Mouse (Mus musculus) forelimb bud, embryonic 11.5 days (tissue): ENCODE results near the gene Gnb3.
"Not testable (repeated sequence)": the region's sequence is repeated elsewhere in the genome, so short reads cannot be mapped to it uniquely, and the experiment has no call there.

Experiments used
- DNase-seq: peaks from one replicate; pipeline ENCODE4 v3.0.0-alpha.2; 2012; ENCODE audit warnings: low read depth, low spot score

Gnb3 gene

DNA sequence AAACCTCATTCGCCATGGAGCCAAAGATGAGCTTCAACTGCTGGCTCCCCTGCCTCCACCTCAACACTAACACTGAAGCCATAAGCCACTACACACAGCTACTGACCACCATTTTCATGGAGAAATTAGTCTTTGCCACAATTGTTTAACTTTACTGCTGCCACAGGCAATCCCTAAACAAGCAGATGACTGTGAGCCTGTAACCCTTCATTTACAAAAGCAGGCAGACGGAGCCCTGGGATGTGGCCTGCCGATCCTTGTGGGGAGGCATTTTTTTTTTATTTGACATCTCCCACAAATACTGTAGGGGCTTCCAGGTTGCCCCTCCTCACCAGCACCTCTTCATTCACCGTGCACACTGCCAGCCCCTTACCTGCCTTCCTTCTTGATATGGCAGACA is 23.5 kb downstream of the Gnb3 start:
- DNase-seq, result no peak

DNA sequence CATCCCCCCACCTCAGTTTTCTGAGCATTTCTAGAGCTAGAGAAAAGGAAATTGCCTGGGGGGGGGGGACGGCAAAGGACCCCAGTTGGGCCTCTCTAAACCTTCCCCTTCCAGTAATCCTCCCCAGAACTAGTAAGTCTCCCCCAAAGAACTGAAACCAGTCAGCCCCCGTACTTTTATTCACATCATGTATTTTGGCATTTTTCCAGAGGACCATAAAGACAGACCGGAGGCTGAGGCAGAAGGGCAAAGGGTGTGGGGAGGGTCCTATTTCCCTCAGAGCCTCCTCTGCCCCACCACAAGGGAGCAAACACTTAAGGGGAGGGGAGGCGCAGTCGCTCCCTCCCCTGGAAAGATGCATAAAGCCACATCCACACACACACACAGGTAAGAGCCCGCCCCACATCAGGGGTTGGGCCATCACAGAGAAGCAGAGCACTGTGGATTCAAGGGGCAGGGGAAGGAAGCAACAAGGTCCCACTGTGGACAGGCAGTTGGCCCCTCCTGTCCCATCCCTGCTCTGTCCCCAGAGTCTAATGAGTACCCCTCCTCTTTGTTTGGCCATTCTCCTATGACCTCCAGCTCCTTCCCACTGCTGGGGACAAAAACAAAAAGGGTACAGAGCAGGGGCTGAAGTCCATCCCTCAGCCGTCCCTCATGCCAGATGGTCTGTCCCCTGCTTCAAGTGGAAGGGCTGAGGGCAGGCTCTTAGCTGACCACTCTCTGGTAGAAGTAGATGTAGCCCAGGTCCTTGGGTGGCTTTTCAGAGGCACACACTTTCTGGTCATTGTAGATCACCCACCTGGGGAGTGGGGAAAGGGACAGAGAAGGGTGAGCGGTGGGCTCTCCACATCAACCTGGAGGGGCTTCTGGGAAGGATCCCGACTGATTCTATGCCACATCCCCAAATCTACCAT is 25.0 kb downstream of the Gnb3 start:
- no peak for DNase-seq

DNA sequence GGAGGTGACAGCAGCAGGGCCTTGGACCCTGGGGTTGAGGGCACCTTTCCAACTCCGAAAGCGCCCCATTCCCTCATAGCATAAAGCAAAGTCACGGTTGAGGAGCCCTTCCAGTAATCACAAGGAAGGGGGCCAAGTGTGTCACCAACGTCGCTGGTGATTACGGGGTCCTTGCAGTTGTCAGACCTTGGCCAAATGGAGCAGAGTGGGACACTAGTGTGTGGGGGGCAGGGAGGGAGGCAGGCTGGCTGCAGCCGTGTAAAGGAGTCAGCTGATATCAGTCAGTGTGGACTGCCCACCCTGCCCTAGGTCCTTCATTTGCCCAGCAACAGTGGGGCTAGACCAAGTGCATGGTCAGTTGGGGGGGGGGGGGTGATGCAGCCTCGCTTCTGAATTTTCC is 25.6 kb downstream of the Gnb3 start:
- DNase-seq, result no peak

DNA sequence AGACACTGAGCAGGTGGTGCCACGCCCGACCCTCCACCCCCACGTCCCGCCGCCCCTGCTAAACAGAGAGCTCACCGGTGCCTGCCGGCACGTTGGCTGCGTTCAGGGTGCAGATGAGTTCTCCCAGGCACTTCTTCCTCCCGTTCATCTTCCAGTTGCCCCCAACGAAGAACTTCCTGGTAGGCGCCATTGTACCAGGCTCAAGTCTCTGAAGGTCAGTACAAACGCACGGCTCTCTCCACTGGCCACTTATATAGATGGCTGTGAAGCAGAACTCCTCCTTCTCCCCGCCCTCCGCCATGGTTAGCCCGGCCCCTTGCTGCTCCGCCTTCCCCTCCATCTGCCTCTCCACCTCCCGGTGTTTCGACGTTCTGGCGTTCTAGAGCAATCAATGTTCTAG is 26.1 kb downstream of the Gnb3 start, which contains the start of gene Tpi1:
Gene Tpi1 (minus strand): TSS at position 364 of the 400 bp plus-strand sequence.
- DNase-seq, result peak; percentile 89

DNA sequence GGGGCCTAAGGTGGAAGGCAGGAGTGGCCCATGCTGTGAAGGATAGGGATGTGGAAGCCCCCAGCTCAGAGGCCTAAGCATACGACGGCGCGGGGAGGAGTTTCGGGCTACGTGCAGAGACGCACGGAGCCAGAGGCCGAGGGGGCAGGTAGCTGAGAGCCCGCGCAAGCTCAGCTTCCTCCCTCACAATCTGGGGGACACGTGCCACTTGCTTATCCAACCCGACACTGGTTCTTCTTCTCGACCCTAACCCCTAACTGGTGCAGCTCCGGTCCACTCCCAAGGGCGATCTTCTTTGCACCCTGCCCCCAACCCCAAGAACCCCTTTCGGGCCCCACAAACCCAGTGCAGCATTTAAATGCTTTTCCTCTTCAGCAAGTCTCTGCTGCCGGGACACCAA is 26.6 kb downstream of the Gnb3 start:
- peak; percentile 71 for DNase-seq

DNA sequence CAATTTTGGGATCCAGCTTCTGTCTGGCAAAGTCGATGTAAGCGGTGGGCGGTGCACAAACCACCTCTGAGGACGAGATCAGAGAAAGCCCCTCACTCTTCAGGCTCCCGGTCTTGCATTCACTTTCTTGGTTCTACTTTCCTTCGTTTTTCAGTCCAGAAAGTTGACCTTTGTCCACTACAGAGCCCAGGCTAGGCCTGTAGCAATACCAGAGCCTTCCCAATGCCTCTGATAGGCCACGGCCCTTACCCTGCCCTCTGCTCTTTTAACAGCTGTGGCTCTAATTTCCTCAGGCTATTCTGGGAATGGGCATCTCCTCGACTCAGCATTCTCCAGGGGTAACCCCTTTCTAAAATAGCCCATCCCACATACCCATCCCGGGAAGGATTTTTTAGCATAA is 27.2 kb downstream of the Gnb3 start:
- DNase-seq, result no peak

DNA sequence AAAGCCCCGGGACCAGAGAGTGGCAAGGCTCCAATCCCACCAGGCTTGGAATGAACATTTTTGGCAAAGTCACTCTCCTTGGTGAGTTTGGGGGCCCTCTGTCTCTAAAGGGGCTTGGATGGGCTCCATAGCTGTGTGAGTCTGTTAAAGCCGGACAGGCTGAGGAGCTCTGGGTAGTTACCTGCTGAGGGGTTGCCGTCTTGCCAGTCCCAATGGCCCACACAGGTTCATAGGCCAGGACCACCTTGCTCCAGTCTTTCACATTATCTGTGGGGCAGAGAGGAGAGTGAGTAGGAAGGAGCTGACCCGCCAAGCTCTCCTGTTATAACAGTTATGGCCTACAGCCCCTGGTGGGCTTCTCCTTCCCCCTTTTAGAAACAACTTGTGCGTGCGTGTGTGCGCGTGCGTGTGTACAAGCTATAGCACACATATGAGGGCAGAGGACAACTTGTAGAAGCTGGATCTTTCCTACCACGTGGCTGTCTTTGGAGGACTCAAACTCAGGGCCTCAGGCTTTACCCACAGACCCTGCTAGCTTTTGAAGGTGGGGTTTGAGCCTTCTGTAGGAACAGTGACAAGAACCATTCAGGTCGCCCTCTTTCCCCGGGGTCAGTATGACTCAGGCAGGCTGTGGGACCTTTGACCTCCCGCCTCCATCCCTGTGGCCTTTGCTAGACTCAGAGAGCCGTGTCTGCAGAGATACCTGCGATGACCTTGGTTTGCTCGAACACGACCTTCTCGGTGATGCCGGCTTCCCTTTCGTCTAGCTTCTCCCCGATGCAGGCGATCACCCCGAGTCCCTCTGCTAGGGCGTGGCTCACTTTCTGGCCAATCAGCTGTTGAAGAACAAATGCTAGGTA is 28.1 kb downstream of the Gnb3 start:
- no peak for DNase-seq

DNA sequence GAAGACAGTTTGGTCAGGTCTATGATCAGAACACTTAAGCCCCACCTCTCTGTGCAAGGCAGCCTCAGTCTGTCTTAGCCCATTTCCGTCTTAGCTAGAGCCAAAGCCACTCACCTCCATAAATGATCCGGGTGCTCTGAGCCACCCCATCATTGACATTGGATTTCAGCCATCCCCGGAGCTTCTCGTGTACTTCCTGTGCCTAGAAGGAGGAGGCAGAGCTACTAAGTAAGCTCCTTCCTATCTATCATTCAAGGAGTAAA is 28.7 kb downstream of the Gnb3 start:
- no peak for DNase-seq

DNA sequence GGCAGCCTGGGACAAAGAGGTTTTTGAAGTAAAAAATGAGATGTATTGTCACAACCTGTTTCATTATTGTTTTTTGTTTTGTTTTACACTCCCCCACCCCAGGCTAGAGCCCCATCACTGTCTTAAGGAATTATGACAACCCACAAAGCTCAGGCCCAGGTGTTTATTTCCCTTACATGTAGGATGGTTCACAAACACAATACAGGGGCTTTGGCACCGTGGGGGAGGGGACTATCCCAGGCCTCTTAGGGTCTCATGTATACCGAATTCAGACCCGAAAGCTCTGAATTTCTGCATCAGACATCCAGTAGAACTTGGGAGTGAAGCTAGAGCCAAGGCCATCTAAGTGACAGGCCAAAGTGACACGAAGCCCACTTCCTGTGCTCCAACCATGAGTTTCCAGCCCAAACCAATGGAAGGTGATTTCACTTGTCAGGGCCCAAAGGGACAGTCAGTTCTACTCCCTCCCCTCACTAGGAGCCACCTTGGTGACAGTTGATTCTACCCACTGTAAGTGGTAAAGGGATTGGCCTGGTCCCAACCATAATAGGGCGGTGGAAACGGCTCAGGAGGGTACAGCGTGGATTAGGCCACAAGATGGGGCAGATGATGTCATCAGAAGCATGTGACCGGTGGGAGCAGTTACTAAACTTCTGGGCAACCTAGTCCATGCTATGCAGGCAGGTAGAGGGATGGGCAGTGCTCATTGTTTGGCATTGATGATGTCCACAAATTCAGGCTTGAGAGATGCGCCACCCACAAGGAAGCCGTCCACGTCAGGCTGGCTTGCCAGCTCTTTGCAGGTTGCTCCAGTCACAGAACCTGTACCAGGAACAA is 29.3 kb downstream of the Gnb3 start:
- DNase-seq, result not testable (repeated sequence)

DNA sequence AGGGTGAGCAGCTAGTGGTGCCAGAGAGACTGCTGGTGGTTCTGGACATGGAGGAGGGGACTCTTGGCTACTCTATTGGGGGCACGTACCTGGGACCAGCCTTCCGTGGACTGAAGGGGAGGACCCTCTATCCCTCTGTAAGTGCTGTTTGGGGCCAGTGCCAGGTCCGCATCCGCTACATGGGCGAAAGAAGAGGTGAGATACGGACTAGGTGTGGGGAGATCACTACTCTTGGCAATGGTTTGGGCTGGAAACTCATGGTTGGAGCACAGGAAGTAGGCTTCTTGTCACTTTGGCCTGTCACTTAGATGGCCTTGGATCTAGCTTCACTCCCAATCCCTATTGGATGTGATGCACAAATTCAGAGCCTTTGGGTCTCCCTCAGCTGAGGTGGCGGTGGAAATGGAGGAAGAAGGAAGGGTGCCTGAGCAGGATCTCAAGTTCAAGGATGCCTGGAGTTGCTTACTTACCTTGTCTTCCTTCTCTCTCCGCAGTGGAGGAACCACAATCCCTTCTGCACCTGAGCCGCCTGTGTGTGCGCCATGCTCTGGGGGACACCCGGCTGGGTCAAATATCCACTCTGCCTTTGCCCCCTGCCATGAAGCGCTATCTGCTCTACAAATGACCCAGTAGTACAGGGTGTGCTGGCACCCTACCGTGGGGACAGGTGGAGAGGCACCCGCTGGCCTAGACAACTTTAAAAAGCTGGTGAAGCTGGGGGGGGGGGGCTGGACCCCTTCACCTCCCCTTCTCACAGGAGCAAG is 30.1 kb downstream of the Gnb3 start:
- DNase-seq, result no peak

DNA sequence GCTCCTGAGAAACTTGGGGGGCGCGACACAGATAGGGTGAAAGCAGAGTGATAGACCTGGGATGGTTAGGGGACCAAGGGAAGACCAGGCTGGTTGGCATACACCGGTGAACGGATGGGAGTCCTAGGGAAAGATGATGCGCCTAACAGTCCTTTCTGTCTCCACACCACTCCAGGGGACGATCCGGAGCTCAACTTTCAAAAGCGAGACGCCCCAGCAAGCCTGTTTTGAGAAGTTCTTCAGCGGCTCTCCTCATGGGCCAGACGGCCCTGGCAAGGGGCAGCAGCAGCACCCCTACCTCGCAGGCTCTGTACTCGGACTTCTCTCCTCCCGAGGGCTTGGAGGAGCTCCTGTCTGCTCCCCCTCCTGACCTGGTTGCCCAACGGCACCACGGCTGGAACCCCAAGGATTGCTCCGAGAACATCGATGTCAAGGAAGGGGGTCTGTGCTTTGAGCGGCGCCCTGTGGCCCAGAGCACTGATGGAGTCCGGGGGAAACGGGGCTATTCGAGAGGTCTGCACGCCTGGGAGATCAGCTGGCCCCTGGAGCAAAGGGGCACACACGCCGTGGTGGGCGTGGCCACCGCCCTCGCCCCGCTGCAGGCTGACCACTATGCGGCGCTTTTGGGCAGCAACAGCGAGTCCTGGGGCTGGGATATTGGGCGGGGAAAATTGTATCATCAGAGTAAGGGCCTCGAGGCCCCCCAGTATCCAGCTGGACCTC is 30.9 kb downstream of the Gnb3 start:
- peak; percentile 82 for DNase-seq

DNA sequence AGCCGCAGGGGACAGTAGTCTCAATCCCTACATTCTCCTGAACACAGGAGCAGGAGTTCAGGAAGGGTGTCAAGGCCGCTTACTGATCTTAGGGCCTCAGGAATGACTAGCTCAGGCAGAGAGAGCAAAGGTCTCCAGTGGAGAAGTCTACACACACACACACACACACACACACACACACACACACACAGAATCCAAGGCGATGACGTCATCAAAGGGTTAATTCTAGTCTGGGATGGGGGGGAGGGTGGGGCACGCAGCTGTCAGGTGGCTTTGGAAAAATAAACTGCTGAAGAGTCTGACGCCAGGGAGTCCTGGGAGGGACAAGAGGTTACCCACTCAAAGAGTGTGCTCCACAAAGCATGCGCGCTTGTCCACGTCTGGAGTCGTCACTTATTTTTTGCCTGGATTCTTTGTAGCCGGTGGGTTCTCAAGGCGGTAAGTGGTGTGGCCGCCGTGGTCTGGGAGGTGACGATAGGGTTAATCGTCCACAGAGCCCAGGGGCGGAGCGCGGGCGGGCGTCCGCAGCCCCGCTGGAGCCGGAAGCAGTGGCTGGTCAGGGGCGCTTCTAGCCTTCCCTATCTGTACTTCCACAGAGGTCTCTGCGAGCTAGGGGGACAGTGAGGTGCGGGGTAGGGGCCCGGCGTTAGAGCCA is 31.6 kb downstream of the Gnb3 start, which contains the start of gene Spsb2:
Gene Spsb2 (plus strand): TSS at position 304 of the 655 bp plus-strand sequence.
- peak; percentile 70 for DNase-seq

DNA sequence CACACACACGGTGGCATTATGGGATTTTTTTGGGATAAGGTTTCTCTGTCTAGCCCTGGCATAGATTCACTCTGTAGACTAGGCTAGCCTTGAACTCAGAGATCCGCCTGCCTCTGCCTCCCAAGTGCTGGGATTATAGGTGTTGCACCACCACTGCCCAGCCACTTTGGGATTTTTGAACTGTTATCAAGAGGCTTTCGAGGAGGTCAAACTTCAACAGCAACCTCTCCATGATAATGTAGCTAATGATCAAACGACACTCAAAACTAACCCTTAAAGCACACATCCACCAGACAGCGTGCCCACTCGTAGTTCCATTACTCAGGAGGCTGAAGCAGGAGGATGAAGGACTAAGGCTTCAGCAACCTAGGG is 32.1 kb downstream of the Gnb3 start:
- DNase-seq, result no peak

DNA sequence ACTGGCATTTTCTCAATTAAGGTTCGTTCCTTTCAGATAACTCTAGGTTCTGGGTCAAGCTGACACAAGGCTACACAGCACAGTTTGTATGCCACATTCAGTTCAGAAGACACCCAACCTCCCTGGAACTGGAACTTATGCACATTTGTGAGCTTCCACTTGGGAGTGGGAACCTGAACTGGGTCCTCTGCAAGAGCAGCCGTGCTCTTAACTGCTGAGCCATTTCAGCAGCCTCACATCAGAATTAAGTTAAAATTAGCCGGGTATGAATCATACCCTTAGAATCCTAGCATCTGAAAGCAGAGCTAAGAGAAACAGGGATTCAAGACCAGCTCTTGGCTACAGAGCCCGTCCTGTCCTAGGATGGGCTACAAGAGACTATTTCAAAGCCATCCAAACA is 32.7 kb downstream of the Gnb3 start:
- no peak for DNase-seq

DNA sequence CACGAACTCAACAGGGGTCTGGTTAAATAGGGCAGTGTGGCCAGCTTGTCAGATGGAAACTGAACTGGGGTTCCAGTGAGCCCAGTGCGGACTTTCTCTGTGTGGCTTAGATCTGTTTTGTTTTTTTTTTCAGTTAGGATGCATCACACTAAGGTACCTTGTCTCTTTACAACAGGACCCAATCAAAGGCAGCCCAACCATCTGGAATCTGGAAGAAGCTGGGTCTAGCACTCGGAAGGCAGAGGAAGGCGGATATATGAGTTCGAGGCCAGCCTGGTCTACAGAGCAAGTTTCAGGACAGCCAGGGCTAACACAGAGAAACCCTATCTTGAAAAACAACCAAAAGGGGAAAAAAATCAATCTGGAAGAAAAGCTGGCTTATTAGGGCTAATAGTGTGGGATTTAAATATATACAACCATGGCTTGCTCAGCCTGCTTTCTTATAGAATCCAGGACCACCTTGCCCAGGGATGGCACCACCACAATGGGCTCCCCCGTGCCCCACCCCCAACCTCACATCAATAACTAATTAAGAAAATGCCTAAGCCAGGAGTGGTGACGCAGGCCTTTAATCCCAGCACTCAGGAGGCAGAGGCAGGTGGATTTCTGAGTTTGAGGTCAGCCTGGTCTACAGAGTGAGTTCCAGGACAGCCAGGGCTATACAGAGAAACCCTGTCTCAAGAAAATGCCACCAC is 33.5 kb downstream of the Gnb3 start:
- DNase-seq, result no peak

DNA sequence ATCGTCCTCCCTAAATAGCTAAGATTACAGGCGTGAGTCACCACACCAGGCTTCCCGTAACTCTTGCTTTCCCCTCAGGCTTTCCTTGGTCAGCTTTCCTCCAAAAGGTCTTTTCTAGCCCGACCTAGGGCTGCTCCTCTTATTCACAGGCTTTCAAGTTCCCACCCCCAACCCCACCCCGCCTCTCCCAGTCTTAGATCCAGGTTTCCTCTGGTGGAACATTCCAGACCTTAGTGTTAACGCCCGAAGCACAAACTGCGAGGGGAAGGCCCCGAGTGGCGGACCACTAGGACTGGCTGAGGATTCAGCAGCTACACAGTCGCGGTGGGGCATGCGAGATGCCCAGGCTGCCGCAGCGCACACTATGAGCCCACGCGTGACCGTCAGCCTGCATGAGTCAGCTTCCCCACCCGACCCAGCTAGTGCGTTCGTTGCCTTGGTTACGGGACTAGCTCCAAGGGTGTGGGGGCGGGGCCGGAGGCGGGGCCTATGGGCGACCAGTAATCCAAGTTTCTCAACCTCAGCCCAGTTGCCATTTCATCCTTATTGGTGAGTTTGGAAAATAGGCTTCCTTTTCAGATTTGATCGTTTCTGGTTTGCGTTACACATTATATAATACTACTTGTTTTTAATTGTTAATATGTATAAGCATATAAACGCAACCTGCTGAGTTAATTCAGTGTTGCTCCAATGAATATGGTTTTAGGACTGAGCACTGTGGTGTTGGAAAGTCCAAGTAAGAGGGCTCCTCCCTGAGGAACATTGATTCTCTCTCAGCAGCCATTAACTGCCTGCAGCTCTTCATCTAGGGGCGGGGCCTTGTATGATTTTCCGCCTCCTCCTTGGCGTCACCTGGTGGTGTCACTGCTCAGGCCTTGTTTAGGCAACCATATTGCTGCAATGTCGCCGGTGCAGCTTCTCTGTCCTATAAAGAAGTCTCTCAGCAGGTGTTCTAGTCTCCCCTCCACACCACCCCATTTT is 34.4 kb downstream of the Gnb3 start:
- peak; percentile 86 for DNase-seq

DNA sequence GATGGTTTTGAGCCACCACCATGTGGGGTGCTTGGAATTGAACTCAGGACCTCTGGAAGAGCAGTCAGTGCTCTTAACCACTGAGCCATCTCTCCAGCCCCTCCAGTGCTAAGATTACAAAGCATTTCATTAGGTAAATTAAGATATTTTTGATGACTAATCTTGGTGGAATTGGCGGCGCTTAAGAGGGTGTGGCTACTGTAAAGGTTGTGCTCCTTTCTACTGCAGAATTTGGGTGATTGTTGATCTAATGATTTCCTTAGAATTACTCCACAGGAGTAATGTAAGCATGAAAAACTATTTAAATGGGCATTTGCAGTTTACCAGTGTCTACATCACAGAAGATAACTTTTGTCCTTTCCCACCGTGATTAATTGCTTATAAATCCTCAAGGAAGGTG is 35.7 kb downstream of the Gnb3 start:
- DNase-seq, result no peak

DNA sequence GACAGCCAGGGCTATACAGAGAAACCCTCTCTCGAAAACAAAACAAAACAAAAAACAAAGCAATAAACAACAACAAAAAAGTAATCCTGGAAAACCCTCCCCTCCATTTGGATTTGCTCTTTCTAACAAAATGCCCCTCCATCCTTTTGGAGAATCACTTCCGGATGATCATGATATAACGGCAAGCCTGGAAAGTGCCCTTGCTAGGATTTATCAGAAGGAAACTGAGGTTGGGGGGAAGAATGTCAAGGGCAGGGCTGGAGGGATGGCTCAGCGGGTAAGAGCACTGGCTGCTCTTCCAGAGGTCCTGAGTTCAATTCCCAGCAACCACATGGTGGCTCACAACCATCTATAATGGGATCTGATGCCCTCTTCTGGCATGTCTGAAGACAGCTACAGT is 36.4 kb downstream of the Gnb3 start:
- DNase-seq, result not testable (repeated sequence)
